Mouse (Mus musculus): Measurements from ENCODE around the gene Senp5.
"Not testable (repeated sequence)": the region's sequence is repeated elsewhere in the genome, so short reads cannot be mapped to it uniquely, and the experiment has no call there.

The Senp5 gene

DNA sequence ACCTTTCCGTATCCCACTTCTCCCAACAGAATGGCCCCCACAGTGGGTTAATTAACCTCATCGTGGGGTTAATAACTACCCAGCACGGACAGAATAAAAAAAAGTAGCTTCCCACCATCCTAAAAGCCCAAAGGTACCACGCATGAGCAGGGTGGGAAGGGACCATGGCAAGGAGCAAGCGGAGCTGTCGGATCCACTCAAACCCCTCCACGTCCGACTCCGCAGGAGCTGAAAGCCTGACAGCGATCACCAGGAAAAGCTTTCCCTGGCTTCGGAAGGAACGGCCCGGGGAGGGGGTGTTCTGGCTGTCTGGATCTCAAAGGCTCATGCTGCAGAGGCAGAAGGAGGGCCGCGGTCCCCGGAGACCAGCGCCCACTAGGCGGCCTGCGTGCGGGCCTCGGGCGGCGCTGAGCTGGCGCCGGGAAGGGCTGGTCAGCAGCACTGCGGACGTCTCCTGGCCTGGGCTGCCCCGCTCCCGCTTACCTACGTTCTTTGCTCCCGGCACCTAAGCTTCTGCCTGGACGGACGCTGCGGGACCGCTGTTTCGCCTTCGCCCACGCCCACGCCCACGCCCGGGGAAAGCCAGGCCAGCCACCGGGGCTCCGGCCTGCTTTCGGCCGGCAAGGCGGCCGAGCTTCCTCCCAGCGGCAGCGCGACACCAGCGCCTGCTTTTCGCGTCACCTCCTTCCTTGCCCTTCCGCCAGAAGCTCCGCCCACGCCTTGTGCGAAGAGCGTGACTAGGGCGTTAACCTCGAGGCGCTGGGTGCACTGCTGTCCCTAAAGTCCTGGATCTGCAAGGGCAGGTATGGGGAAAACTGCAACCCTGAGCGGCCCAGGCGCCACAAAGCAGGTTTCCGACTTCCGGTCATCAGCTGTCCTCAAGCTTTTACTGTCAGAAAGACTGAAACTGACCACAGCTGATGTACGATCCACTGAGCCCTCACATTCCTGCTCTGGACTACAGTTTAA lies at the start of gene Senp5:
Senp5 (minus strand) TSS at position 779 of the 969 bp plus-strand sequence.
- peak; percentile 91 for DNase-seq (ENCODE audit: low spot score)

DNA sequence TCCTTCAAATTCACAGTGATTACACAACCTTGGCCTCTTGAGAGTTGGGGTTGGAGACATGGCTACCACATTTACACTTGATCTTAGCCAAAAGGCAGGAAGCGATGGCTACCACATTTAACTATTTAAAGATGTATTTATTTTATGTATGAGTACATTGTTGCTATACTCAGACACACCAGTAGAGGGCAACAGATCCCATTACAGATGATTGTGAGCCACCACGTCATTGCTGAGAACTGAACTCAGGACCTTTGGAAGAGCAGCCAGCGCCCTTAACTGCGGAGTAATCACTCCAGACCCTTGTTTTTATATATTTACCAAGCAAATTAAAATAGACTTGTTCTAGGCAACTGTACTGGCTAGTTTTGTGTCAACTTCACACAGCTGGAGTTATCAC lies 39.3 kb upstream of the Senp5 start:
- DNase-seq (ENCODE audit: low spot score) = no peak

DNA sequence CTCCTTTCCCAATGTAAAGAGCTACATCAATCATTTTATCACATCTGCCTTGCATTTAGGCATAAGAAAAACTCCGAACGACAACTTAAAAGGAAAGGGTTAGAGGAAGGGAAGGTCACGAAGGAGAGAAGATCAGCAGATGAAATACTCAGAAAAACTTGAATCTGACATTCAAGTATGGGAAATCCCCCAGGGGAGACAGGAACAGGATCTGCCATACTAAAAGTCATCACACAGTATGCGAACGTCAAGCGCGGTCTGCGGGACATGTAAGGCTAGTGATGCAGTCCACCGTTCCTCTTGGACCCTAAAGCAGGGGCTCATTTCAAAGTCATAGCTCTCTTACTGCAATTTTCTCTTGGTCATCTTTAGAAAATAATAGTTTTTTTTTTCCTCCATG lies 16.6 kb upstream of the Senp5 start:
- no peak for DNase-seq (ENCODE audit: low spot score)

DNA sequence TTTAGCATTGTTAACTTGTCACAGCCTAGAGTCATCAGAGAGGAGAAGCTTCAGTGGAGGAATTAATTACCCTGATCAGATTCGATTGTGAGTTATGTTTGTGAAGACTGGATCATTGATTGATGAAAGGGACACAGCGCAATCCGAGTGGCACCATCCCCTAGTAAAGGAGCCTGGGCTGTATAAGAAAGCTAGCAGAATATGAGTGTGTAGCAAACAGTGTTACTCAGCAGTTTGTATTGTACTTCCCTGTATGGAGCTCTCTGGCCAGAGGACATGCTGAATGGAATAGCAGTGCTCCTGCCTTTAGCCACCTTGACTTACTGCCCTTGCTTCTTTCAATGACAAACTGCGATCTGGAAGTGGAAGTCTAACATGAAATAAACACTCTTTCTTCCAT lies 7.2 kb upstream of the Senp5 start:
- no peak for DNase-seq (ENCODE audit: low spot score)

DNA sequence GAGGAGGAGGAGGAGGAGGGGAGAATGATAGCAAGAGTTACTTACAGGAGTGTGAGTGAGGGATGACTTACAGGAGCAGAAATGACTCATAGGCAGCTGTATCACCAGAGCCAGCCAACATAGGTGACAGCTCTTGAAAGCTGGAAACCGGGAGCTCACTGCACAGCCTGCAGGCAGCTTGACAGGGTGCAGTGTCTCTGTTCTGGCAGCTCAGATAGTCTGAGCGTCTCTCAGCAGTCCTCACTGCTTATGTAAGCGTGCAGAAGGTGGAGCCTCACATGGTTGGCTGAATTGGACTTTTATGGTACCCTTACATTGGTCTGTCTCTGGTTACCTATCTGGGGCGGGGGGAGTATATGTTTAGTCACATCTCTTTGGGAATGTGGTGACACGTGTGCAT lies 6.8 kb upstream of the Senp5 start:
- no peak for DNase-seq (ENCODE audit: low spot score)

DNA sequence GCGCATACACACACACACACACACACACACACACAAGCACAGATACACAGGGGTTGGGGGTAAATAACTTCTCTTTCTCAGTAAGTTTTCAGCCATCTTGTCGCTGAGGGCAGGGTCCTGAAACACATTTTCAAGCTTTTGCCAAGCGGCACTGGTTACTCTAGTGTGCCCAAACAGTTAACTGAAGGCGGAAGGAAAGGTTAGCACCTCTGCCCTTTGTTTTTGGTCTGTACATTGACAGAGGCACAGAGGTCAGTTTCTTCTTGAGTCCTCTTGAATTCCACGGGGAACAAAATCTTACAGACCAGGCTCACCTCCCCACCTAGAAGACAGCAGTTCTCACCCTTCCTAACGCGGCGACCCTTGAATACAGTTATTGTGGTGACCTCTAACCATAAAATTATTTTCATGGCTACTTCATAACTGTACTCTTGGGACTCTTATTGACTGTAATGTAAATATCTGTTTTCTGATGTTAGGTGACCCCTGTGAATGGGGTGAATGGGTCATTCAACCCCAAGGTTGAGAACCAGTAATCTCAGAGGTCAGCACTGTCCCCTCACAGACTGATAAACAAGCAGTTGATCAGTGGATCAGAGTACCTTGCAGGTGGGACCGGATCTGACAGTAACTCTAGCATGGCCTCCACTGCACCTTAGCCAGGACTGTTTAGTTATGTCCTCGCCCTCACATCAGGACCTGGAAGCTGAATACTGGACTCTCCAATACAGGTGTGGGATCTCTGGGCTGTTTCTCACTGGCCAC lies 5.6 kb upstream of the Senp5 start:
- no peak for DNase-seq (ENCODE audit: low spot score)

DNA sequence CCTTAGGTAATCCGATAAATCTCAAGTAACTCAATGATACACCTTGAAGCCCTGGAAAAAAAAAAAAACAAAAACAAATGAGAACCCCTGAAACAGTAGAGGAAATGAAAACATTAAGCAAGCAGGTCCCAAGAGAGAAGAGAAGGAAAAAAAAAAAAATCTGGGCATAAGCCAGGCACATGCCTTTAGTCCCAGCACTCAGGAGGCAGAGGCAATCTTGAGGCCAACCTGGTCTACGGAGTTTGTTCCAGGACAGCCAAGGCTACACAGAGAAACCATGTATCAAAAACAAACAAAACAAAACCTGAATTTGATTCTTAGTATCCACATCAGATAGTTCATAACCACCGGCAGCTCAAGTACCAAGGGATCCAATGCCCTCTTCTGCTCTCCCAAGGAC lies 1.6 kb upstream of the Senp5 start:
- no peak for DNase-seq (ENCODE audit: low spot score)

DNA sequence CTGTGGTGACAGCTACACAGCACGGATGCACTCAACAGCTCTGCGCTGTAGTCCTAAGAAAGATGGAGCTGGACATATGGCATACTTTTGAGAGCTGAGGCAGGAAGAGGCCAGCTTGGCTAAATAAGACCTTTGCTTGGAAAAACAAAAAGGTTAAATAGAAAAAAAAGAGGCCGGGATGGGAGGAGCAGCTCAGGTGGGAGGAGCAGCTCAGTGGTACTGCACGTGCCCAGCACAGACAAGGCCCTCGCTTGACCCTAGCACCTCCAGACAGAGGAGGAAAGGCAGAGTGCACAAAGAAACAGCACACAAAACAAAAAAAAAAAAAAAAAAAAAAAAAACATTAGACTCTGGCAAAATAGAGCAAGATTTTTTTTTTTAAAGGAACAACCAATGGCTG lies 6.7 kb downstream of the Senp5 start:
- no peak for DNase-seq (ENCODE audit: low spot score)

DNA sequence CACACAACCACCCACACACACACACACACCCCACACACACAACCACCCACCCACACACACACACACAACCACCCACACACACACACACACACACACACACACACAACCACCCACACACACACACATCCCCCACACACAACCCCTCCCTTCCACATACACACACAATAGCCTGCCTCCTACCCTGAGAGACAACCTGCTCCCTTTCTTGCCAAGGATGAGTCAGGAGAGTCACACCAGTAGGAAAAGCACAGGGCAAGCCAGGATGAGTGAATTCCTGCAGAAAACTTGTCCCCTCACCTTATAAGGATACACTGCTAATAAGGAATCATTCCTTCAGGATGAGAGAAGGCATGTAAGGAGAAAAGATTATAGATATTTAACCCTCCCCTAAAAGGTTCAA lies 9.1 kb downstream of the Senp5 start:
- DNase-seq (ENCODE audit: low spot score) = no peak

DNA sequence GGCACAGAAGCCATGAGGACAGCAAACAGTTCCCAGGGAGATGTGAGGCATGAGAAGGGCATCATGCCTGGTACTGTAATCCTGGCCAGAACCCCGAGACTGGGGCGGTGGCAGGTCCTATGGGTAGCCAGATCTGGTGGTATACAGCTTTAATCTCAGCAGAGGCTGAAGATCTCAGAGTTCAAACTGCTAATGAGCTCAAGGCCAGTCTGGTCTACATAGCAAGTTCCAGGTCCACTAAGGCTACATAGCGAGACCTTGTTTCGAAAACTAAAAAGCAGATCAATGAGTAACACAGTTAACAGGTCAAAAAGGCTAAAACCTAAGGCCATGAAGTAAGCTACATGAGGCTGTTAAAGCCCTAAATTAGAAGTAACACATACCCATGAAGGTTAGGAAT lies 9.9 kb downstream of the Senp5 start:
- DNase-seq (ENCODE audit: low spot score) = no peak

DNA sequence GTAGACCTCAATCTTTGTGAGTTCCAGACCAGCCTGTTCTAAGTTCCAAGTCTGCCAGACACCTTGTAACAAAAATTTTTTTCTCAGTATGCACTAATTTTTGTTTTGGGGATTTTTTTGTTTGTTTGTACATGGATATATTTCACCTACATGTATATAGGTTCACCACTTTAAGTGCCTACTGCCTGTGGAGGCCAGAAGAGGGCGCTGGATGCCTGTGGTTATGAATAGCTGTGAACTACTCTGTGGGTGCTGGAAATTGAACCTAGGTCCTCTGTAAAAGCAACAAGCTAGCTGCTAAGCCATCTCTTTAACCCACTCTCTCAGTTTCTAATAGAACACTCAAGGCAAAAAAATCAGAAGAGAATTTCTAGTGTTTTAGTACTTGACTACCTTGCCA lies 11.0 kb downstream of the Senp5 start:
- no peak for DNase-seq (ENCODE audit: low spot score)

DNA sequence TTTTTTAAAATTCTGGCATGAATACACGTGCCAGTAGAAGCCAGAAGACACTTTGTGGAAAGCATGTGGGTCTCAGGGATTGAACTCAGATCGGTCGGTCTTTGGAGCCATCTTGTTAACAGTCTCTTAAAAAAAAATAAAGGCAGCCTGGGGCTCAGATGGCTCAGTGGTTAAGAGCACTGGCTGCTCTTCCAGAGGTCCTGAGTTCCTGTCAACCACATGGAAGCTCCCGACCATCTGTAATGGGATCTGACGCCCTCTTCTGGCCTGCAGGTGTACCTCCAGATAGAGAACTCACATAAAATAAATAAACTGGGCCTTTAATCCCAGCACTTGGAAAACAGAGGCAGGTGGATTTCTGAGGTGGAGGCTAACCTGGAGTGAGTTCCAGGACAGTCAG lies 22.1 kb downstream of the Senp5 start:
- DNase-seq (ENCODE audit: low spot score) = no peak

DNA sequence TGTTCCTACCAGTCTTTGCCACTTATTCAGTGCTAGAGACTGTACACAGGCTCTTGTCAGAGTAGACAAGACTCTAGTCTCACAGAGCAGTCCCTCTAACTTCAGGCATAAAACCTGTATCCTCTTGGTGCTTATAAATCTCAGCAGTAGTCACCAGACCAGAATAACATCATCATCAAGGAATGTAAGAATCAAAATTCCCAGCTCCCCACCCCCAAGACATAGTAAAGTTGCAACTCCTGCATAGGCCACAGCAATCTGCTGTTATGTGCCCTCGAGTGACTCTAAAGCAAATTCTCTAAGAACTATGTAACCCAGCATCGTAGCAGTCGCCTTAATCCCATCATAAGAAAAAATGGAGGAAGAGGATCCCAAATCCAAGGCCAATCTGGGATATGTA lies 23.6 kb downstream of the Senp5 start:
- no peak for DNase-seq (ENCODE audit: low spot score)

DNA sequence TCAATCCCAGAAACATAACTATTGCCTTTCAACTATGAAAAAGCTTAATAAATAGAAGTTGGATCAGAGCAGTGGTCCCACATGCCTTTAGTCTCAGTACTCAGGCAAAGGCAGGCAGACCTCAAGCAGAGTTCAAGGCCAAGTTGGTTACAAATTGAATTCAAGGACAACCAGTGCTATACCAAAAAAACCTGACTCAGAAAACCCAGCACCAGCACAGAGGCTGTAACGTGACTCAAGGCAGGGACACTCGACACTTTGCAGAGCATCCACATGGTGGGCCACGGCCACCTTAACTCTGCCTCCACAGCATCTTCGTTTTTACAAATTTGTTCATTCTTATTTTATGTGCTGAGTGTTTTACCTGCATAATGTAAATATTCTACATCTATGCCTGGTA lies 27.8 kb downstream of the Senp5 start:
- DNase-seq (ENCODE audit: low spot score) = no peak

DNA sequence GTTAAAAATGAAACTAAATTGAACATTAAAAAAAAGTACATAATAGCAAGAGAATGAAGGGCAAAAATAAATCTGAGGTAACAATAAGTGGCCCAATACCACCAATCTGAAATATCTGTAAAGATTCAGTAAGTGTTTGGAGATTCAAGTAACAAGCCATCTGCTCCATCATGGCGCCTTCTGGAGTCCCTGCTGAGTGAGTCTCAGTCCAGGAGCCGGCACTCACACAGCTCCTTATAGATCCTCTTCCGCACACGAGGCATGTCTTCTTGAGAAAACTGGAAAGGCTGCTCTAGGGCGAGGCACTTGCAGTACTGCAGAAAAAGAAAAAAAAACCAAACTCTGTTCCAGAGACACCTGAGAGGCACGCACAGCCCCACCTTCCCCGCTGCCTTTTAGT lies 39.9 kb downstream of the Senp5 start:
- no peak for DNase-seq (ENCODE audit: low spot score)

DNA sequence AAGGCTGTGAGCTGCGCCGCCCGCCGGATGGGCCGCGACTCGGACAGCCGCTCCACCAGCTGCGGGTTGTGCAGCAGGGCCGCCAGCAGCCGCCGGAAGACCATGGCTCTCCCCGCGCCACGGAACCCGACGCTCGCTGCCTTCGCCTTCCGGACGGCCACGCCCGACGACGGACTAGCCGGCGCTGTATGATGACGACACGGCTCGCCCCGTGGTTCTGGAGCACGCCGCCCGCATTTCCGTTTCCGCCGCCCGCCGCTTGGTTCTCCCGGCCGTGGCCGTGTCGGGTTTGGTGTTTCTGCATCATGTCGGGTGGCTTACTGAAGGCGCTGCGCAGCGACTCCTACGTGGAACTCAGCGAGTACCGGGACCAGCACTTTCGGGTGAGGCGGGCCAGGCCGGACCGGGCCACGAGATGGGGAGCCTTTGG lies 54.7 kb downstream of the Senp5 start, which contains the start of the genes 0610012G03Rik and Ncbp2:
0610012G03Rik (minus strand) TSS at position 150 of the 430 bp plus-strand sequence.
Ncbp2 (plus strand) TSS at position 169 of the 430 bp plus-strand sequence.
- peak; percentile 91 for DNase-seq (ENCODE audit: low spot score)

DNA sequence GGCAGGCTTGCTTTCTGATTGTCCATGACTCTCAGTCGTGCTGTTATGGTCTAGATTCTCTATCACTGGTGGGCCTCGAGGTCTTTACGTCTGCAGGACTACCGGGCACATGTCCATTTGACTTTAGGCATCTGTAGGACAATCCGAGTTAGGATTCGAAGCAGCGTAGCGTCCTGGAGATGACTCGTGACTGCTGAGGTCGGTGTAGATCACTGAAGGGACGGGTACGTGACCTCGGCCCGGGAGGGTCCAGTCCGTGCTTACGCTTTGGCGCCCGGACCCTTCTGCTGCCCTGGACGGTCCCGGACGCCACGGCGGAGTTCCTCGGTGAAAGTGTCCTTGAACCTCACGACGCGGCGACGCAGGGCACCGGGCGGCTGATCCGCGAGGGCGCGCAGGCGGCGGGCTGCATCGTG lies 55.2 kb downstream of the Senp5 start:
- peak; percentile 44 for DNase-seq (ENCODE audit: low spot score)

DNA sequence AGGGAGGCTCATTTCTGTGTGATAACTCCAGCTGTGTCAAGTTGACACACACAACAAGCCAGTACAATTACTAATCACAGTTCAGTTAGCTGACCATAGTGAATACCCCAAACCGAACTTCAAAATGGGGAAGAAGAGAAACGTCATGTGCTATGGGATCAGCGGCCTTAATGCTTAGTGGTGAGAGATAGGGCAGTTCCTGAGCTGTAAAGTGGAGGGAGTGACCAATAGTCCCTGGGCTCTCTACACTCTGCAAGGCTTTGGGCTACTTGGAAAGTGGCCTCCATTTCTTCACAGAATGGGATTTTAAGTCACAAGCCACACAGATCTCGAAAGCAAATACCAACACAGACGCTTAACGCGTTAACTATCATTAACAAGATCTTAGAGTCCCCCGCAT lies 55.8 kb downstream of the Senp5 start:
- DNase-seq (ENCODE audit: low spot score) = peak; percentile 23

DNA sequence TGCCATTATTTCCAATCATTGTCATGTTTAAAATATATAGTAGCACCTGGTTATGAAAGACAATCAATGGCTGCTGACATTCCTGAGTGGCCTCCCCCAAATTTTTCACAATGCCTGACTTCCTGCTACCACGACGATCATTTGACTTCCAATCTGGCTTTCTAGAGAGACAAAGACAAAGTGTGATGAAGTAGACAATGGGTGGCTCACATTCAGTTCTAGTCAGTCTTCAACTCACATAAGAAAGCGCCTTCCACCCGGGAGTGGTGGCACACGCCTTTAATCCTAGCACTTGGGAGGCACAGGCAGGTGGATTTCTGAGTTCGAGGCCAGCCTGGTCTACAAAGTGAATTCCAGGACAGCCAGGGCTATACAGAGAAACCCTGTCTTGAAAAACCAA lies 57.1 kb downstream of the Senp5 start:
- DNase-seq (ENCODE audit: low spot score) = not testable (repeated sequence)

DNA sequence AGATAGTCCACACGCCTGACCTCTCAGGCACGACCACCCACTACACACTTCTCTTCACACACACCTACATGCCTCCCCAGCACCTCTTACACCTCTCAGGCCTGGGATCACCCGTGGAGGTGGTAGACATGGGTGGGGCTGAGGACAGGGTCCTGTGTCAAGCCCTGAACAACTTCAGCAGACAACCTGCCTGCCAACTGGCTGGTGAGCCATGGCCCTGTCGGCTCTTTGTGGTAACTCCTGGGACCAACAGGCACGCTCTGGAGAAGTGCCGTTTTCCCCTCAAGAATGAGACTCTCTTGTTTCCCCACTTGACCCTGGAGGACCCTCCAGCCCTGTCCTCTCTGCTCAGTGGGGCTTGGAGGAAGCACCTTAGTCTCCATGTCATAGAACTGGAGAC lies 57.7 kb downstream of the Senp5 start:
- DNase-seq (ENCODE audit: low spot score) = no peak

DNA sequence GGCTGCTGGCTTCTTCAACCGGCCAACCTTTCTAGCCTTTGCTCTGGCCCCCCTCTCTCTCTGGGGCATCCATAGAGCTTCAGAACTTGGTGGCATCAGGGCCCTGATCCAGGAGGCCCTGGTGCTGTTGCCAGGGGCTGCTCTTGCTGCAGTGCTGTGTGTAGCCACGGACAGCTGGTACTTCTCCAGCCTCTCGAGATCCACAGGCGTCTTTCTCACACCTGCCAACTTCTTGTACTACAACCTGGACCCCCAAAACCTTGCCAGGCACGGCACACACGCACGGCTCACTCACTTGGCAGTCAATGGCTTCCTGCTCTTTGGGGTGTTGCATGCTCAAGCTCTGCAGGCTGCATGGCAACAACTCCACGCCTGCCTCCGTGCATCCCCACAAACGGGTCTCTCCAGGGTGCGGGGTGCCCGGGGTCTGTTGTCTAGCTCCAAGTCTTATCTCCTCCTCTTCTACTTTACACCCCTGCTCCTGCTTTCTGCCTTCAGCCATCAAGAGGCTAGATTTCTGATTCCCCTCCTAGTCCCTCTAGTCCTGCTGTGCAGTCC lies 58.3 kb downstream of the Senp5 start:
- no peak for DNase-seq (ENCODE audit: low spot score)

DNA sequence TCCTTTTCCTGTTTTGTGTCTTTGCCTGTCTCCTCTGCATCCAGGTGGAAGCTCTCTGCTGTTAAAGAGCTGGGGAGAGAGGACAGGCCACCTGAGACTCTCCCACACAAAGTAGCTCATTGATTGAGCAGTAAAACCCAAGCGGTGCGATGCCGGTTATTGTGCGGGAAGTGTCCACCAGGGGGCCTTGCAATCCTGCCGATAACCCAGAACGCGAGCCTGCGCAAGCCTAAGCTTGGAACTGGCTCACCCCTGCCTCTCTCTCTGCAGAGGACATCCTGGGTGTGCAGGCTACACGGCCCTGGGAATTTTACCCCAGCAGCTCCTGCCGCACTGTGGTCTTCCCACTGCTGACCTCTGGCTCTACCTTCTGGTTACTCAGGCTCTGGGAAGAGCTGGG lies 59.1 kb downstream of the Senp5 start:
- DNase-seq (ENCODE audit: low spot score) = peak; percentile 70

DNA sequence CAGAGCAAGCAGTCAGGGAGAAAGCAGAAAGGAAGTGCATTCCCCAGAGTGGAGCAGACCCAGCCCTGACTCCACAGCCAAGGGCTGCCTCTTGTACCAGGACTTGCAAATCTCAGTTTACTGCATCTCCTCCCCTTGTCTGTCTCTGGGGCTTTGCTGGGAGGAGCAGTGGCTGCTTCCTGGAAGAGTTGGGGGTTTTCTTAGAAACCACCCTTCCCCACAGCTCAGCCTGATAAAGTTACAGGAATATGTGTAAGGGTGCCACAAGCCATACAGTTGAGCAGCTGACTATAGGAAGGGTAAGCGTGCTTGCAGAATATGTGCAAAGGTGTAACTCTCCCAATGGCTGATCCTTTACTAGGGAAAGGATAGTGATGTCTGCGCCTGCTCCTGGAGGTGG lies 62.5 kb downstream of the Senp5 start:
- peak; percentile 65 for DNase-seq (ENCODE audit: low spot score)
